Mouse (Mus musculus) myocyte (in vitro differentiated cells): ENCODE measurements at regions not wholly inside any gene's neighbourhood (a gene's known extent, or its start where the extent isn't known, plus 50 kb on each side); places are given as distances from the start of the nearest gene placed in this dataset.

Source experiments
- H3K27me3 ChIP-seq: one replicate; pipeline ENCODE4 v1.6.1; 2011; ENCODE audit not compliant: control insufficient read depth, insufficient read depth, insufficient read length
- H3K36me3 ChIP-seq: one replicate; pipeline ENCODE4 v1.6.1; 2011; ENCODE audit not compliant: control insufficient read depth, insufficient read depth
- H3K4me2 ChIP-seq: one replicate; pipeline ENCODE4 v1.6.1; 2011; ENCODE audit warnings: low read depth, control low read depth
- H3K4me3 ChIP-seq: one replicate; pipeline ENCODE4 v1.5.1; 2011; ENCODE audit warnings: mild to moderate bottlenecking, control low read depth, moderate library complexity
- H3K79me2 ChIP-seq: one replicate; pipeline ENCODE4 v1.6.1; 2011; ENCODE audit not compliant: control insufficient read depth, insufficient read depth
- H3ac ChIP-seq: one replicate; pipeline ENCODE4 v1.6.1; 2011; ENCODE audit not compliant: control insufficient read depth, insufficient read length
- CEBPB ChIP-seq: IDR thresholded peaks from 2 replicates; pipeline ENCODE4 v1.6.1; 2011; ENCODE audit warnings: mild to moderate bottlenecking, moderate library complexity; ENCODE audit not compliant: poor library complexity, insufficient read depth, severe bottlenecking
- E2F4 ChIP-seq: IDR thresholded peaks from one replicate; pipeline ENCODE4 v1.6.1; 2011; ENCODE audit warnings: mild to moderate bottlenecking, control low read depth, moderate library complexity; ENCODE audit not compliant: insufficient read depth
- MAX ChIP-seq: IDR thresholded peaks from one replicate; pipeline ENCODE4 v1.6.1; 2011; ENCODE audit warnings: low read depth, mild to moderate bottlenecking, control low read depth
- MYOD1 ChIP-seq, 3 experiments: IDR thresholded peaks; one replicate each; pipeline ENCODE4 v1.6.1; 2011; ENCODE audit warnings: control low read depth in 2 of 3, low read depth in 2 of 3, mild to moderate bottlenecking in 2 of 3, moderate library complexity in 1 of 3; ENCODE audit not compliant: insufficient read length in 2 of 3, control insufficient read depth in 1 of 3
- MYOG ChIP-seq, 3 experiments: IDR thresholded peaks; one replicate each; pipeline ENCODE4 v1.6.1; 2011; ENCODE audit warnings: control low read depth in 2 of 3, low read depth in 2 of 3, mild to moderate bottlenecking in 2 of 3; ENCODE audit not compliant: insufficient read length in 2 of 3, control insufficient read depth in 1 of 3, insufficient read depth in 1 of 3
- POLR2A ChIP-seq: IDR thresholded peaks from one replicate; pipeline ENCODE4 v1.6.1; 2011; ENCODE audit warnings: low read depth, mild to moderate bottlenecking, control low read depth, moderate library complexity; ENCODE audit not compliant: insufficient read length
- POLR2AphosphoS2 ChIP-seq: IDR thresholded peaks from one replicate; pipeline ENCODE4 v1.6.1; 2011; ENCODE audit warnings: low read depth, control low read depth; ENCODE audit not compliant: insufficient read length
- REST ChIP-seq: IDR thresholded peaks from one replicate; pipeline ENCODE4 v1.6.1; 2011; ENCODE audit warnings: mild to moderate bottlenecking, control low read depth, moderate library complexity; ENCODE audit not compliant: insufficient read depth, insufficient read length
- SRF ChIP-seq: IDR thresholded peaks from one replicate; pipeline ENCODE4 v1.6.1; 2011; ENCODE audit warnings: low read depth; ENCODE audit not compliant: control insufficient read depth, insufficient read length
- TCF12 ChIP-seq: IDR thresholded peaks from one replicate; pipeline ENCODE4 v1.6.1; 2011; ENCODE audit warnings: mild to moderate bottlenecking, control low read depth; ENCODE audit not compliant: poor library complexity, insufficient read depth, severe bottlenecking
- TCF3 ChIP-seq: IDR thresholded peaks from one replicate; pipeline ENCODE4 v1.6.1; 2011; ENCODE audit warnings: low read depth, control low read depth; ENCODE audit not compliant: insufficient read length
- USF1 ChIP-seq: IDR thresholded peaks from one replicate; pipeline ENCODE4 v1.6.1; 2011; ENCODE audit warnings: low read depth, mild to moderate bottlenecking, control low read depth, moderate library complexity

- no peak overlapping the region for H3K4me3 ChIP-seq
- H3K36me3 ChIP-seq: no peaks in the 10 kb centered on the region
- no peak overlapping the region for H3ac ChIP-seq
- no peak overlapping the region for H3K4me2 ChIP-seq
- TF ChIP-seq TCF3 (no peak), POLR2AphosphoS2 (no peak), SRF (no peak), MAX (no peak), E2F4 (no peak), REST (no peak)
- no peaks in the 10 kb centered on the region for H3K79me2 ChIP-seq
- H3K27me3 ChIP-seq: no peaks in the 10 kb centered on the region
These were observed 118.2 kb downstream of the Tcp10c start for GRCm38 (mm10) chr17:13472460-13473062.

GRCm38 (mm10) chr17:13474310-13475094 is 120.1 kb downstream of the Tcp10c start:
- no peaks in the 10 kb centered on the region for H3K79me2 ChIP-seq
- H3K4me2 ChIP-seq: peak overlapping the region; percentile 28
- H3K27me3 ChIP-seq: no peaks in the 10 kb centered on the region
- H3ac ChIP-seq: no peak overlapping the region
- no peak overlapping the region for H3K4me3 ChIP-seq
- TF ChIP-seq TCF12: no peak
- TF ChIP-seq REST: no peak
- TF ChIP-seq POLR2AphosphoS2: no peak
- no peak for TF ChIP-seq CEBPB
- TF ChIP-seq USF1: no peak
- no peak for TF ChIP-seq POLR2A
- TF ChIP-seq SRF: no peak
- TF ChIP-seq TCF3: no peak
- TF ChIP-seq E2F4: no peak
- no peak for TF ChIP-seq MAX
- no peak for TF ChIP-seq MYOD1 (IDR thresholded peaks at IDR 0.05; ENCODE audit: control insufficient read depth in 1 of 3, insufficient read length in 2 of 3, low read depth in 2 of 3)
- no peak for TF ChIP-seq MYOG (IDR thresholded peaks at IDR 0.05; ENCODE audit: control insufficient read depth in 1 of 3, insufficient read depth in 1 of 3, insufficient read length in 2 of 3, low read depth in 2 of 3)
- H3K36me3 ChIP-seq: no peaks in the 10 kb centered on the region

GRCm38 (mm10) chr17:13478866-13479571 is 124.6 kb downstream of the Tcp10c start:
- H3K4me2 ChIP-seq: no peak overlapping the region
- no peaks in the 10 kb centered on the region for H3K36me3 ChIP-seq
- H3K27me3 ChIP-seq: no peaks in the 10 kb centered on the region
- no peaks in the 10 kb centered on the region for H3K79me2 ChIP-seq
- no peak overlapping the region for H3K4me3 ChIP-seq
- no peak overlapping the region for H3ac ChIP-seq
- TF ChIP-seq REST: no peak
- TF ChIP-seq TCF3: no peak
- TF ChIP-seq POLR2AphosphoS2: no peak
- no peak for TF ChIP-seq CEBPB
- TF ChIP-seq SRF: no peak
- TF ChIP-seq TCF12: no peak
- no peak for TF ChIP-seq E2F4
- no peak for TF ChIP-seq POLR2A
- TF ChIP-seq USF1: no peak
- TF ChIP-seq MYOG (IDR thresholded peaks at IDR 0.05; ENCODE audit: control insufficient read depth in 1 of 3, insufficient read depth in 1 of 3, insufficient read length in 2 of 3, low read depth in 2 of 3): no peak
- TF ChIP-seq MYOD1 (IDR thresholded peaks at IDR 0.05; ENCODE audit: control insufficient read depth in 1 of 3, insufficient read length in 2 of 3, low read depth in 2 of 3): no peak

GRCm38 (mm10) chr17:13479572-13480063 is 125.2 kb downstream of the Tcp10c start:
- no peaks in the 10 kb centered on the region for H3K27me3 ChIP-seq
- no peak overlapping the region for H3ac ChIP-seq
- no peaks in the 10 kb centered on the region for H3K36me3 ChIP-seq
- no peak overlapping the region for H3K4me3 ChIP-seq
- no peak for TF ChIP-seq MAX
- no peak for TF ChIP-seq TCF3
- TF ChIP-seq REST: no peak
- no peaks in the 10 kb centered on the region for H3K79me2 ChIP-seq
- no peak overlapping the region for H3K4me2 ChIP-seq

- H3K27me3 ChIP-seq: no peaks in the 10 kb centered on the region
- H3K4me3 ChIP-seq: no peak overlapping the region
- H3K79me2 ChIP-seq: no peaks in the 10 kb centered on the region
- no peak overlapping the region for H3K4me2 ChIP-seq
- no peak overlapping the region for H3ac ChIP-seq
- TF ChIP-seq USF1 (no peak), SRF (no peak), POLR2A (no peak), TCF12 (no peak), POLR2AphosphoS2 (no peak), CEBPB (no peak), TCF3 (no peak), MYOD1 (IDR thresholded peaks at IDR 0.05; ENCODE audit: control insufficient read depth in 1 of 3, insufficient read length in 2 of 3, low read depth in 2 of 3) (no peak), MYOG (IDR thresholded peaks at IDR 0.05; ENCODE audit: control insufficient read depth in 1 of 3, insufficient read depth in 1 of 3, insufficient read length in 2 of 3, low read depth in 2 of 3) (no peak), E2F4 (no peak), MAX (no peak), REST (no peak)
- H3K36me3 ChIP-seq: no peaks in the 10 kb centered on the region
These were observed 127.2 kb downstream of the Tcp10c start for GRCm38 (mm10) chr17:13481445-13482085.
